Mouse (Mus musculus) Patski (cell line): ENCODE results near the gene Mtus2. TPM values are rescaled to one million over a fixed set of nuclear protein-coding genes. Genes with fewer than 3 reads are reported as not detected.

Experiments used
- ATAC-seq: fragments of 100-300 bp; one replicate; pipeline ENCODE4 v1.8.0; 2021
- CTCF ChIA-PET: fragments of 350-600 bp; sonication (Branson Sonifier 250); formaldehyde crosslinking; loops from one replicate; lab custom pipeline; 2022; ENCODE audit warnings: inconsistent platforms; lab: Charles Lee
- POLR2A ChIA-PET: fragments of 350-600 bp; sonication (Branson Sonifier 250); formaldehyde crosslinking; loops from one replicate; lab custom pipeline; 2022; ENCODE audit warnings: antibody characterized with exemption, inconsistent platforms; lab: Charles Lee
- DNase-seq: peaks from one replicate; pipeline ENCODE4 v3.0.0-alpha.2; 2011; ENCODE audit warnings: low read depth, low spot score
- H3K27me3 ChIP-seq: fragments of 371-371 bp; one replicate; pipeline ENCODE4 v1.5.1; 2021
- CTCF ChIP-seq: fragments of 100-300 bp; IDR thresholded peaks from one replicate; pipeline ENCODE4 v1.5.1; 2021
- in situ Hi-C: fragments of 300-500 bp; cut with MboI; formaldehyde crosslinking; loops from 3 replicates; pipeline ENCODE4 v1.11.1; 2018; ENCODE audit warnings: low pct_unique_long_range_greater_than_20kb, mixed read lengths
- polyA plus RNA-seq: library from polyadenylated mRNA; unstranded; gene quantifications from one replicate; pipeline ENCODE4 v1.2.3, GENCODE M21; 2021

The Mtus2 gene
- polyA plus RNA-seq, 1 experiment from 2014 or later, result 1.3 TPM

DNA sequence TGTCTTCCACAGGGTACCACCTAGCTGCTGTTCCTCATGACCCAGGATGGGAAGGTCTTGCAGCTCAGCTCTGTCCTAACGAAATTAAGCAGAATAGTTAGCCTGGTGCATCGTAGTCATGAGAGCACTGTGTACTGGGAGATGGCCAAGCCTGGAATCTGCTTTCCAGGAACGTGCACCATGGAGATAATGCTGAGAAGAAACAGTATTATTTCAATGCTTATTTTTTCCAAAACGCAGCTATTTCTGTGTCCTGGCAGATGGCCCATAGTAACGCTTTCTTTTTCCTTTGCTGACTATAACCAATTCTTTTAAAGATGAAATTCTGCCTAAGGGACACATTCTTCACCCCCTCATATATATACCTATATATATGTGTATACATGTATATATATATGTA lies 108.1 kb downstream of the Mtus2 start:
- ATAC-seq, result no peak
- no peak for TF ChIP-seq CTCF
- CTCF ChIA-PET, result no interaction called here
- POLR2A ChIA-PET, result no interaction called here
- peaks cover 5% of the 10 kb centered on the region for H3K27me3 ChIP-seq
- DNase-seq, result no peak
- in situ Hi-C loops, result no loop called here

- TF ChIP-seq CTCF, result no peak
- POLR2A ChIA-PET, result no interaction called here
- CTCF ChIA-PET, result no interaction called here
- in situ Hi-C loops, result no loop called here
- H3K27me3 ChIP-seq, result peaks cover 5% of the 10 kb centered on the region
- no peak for ATAC-seq
- DNase-seq, result no peak
These were observed 112.8 kb downstream of the Mtus2 start for GRCm38 (mm10) chr5:148069909-148070308.

GRCm38 (mm10) chr5:148071800-148072199 lies 114.7 kb downstream of the Mtus2 start:
- ChIA-PET CTCF (no interaction called here), POLR2A (no interaction called here)
- ATAC-seq, result no peak

GRCm38 (mm10) chr5:148073461-148073860 lies 116.3 kb downstream of the Mtus2 start:
- POLR2A ChIA-PET, result no interaction called here
- TF ChIP-seq CTCF, result no peak

More at GRCm38 (mm10) chr5:148071800-148072199, 114.7 kb downstream of the Mtus2 start:
- peaks cover 5% of the 10 kb centered on the region for H3K27me3 ChIP-seq
- in situ Hi-C loops, result no loop called here
- no peak for TF ChIP-seq CTCF
- DNase-seq, result no peak

DNA sequence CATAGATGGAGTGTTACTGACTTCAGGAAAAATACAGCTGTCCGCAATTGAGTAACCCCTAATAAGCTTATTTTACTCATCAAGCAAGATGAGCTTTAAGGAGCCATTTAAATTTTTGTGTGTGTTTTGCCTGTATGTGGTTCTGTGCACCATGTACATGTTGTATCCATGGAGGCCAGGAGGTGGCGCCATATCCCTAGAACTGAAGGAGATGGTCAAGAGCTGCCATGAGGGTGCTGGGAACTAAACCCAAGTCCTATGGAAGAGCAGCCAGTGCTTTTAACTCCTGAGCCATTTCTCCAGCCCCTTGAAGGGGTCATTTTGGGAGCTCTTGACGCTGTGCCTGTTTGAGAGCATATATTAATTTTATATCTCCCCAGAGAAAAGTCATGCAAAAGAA lies 122.6 kb downstream of the Mtus2 start:
- DNase-seq (no peak), ATAC-seq (no peak)
- in situ Hi-C loops, result no loop called here
- ChIA-PET CTCF (interaction anchor here (0.8 to 1.3 kb wide), 3 partner anchors 8 to 15 kb away, joined by 3 to 4 read pairs (median 3); no protein-coding TSS in a partner anchor), POLR2A (no interaction called here)
- no peaks in the 10 kb centered on the region for H3K27me3 ChIP-seq
- no peak for TF ChIP-seq CTCF

More at GRCm38 (mm10) chr5:148073461-148073860, 116.3 kb downstream of the Mtus2 start:
- peaks cover 4% of the 10 kb centered on the region for H3K27me3 ChIP-seq
- in situ Hi-C loops, result no loop called here
- CTCF ChIA-PET, result interaction anchor here (0.7 to 1.3 kb wide), 2 partner anchors 9 to 34 kb away, joined by 3 to 4 read pairs; no protein-coding TSS in a partner anchor
- ATAC-seq (no peak), DNase-seq (no peak)

- ATAC-seq (no peak), DNase-seq (no peak)
- no peaks in the 10 kb centered on the region for H3K27me3 ChIP-seq
- in situ Hi-C loops, result no loop called here
- TF ChIP-seq CTCF, result no peak
- POLR2A ChIA-PET, result no interaction called here
- CTCF ChIA-PET, result interaction anchor here (1.0 kb wide), 1 partner anchor 159 kb away, joined by 3 read pairs; no protein-coding TSS in a partner anchor
These were observed 126.4 kb downstream of the Mtus2 start for GRCm38 (mm10) chr5:148083541-148083940.

- in situ Hi-C loops, result no loop called here
These were observed 127.6 kb downstream of the Mtus2 start for GRCm38 (mm10) chr5:148084766-148085165.

DNA sequence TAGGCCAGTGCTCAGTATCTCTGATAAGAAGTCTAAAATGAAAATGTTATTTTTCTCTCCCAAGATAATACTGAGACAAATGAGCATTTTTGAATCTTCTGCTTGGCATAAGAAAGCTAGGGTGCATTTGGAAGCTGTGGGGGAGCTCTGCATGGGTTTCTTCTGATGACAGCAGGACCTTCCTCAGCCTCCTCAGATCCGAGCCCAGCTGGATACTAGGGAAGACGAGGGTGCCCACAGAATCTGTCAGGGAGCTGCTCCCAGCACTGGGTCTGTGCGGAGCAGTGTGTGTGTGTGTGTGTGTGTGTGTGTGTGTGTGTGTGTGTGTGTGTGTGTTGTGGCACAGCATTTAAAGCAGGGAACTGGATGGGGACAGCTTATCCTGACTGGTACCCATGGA lies 130.7 kb downstream of the Mtus2 start:
- TF ChIP-seq CTCF, result no peak
- DNase-seq, result no peak
- POLR2A ChIA-PET, result interaction anchor here (0.6 kb wide), 1 partner anchor 91 kb away, joined by 3 read pairs; no protein-coding TSS in a partner anchor
- no peaks in the 10 kb centered on the region for H3K27me3 ChIP-seq
- in situ Hi-C loops, result no loop called here
- no peak for ATAC-seq
- CTCF ChIA-PET, result interaction anchor here (1.2 kb wide), 1 partner anchor 8 kb away, joined by 3 read pairs; no protein-coding TSS in a partner anchor

More at GRCm38 (mm10) chr5:148084766-148085165, 127.6 kb downstream of the Mtus2 start:
- no peaks in the 10 kb centered on the region for H3K27me3 ChIP-seq
- ChIA-PET POLR2A (no interaction called here), CTCF (no interaction called here)
- DNase-seq, result no peak
- no peak for ATAC-seq
- TF ChIP-seq CTCF, result no peak

- ChIA-PET POLR2A (interaction anchor here (0.6 kb wide), 1 partner anchor 1140 kb away, joined by 3 read pairs; no protein-coding TSS in a partner anchor), CTCF (no interaction called here)
- H3K27me3 ChIP-seq, result peaks cover 4% of the 10 kb centered on the region
- TF ChIP-seq CTCF, result no peak
- DNase-seq, result no peak
- ATAC-seq, result no peak
- in situ Hi-C loops, result no loop called here
These were observed 133.2 kb downstream of the Mtus2 start for GRCm38 (mm10) chr5:148090191-148090821.

DNA sequence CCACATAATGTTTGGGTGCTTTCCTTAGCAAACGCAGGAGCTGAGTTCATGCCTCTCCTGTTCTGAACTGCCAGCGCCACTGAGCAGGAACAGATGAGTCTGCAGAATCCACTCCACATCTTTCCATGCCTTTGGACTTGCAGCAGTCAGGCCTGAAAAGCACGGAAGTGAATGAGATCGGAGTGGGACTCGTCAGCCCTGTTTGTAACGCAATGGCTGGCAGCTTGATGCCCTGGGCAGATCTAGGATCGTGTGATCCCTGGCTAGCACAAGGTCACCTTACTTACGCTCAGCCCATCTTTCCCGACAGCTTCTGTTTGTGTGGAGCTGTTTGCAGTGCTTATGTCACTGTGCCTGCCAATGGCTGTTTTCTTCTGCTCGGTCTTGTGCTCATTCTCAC lies 137.5 kb downstream of the Mtus2 start:
- POLR2A ChIA-PET, result no interaction called here

DNA sequence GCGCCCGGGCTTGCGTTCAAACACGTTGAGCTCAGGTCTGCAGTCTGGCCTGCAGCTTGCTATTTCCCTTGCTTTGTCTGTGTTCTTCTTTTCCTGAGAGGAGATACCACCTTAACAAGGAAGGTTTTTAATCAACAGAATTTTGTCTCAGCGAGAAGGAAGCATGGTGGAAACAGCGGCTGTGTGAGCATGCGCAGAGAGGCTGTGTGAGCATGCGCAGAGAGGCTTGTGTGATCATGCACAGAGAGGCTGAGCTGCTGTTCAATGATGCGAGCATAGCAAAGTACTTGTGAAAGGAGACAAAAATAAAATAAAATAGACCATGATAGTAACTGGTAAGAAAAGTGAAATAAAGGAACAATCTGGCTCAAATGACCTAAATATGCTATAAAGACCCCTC lies 142.2 kb downstream of the Mtus2 start:
- in situ Hi-C loops, result no loop called here
- peaks cover 11% of the 10 kb centered on the region for H3K27me3 ChIP-seq
- ChIA-PET CTCF (no interaction called here), POLR2A (no interaction called here)
- ATAC-seq (no peak), DNase-seq (no peak)
- no peak for TF ChIP-seq CTCF

More for the DNA sequence above, 137.5 kb downstream of the Mtus2 start:
- CTCF ChIA-PET, result interaction anchor here (1.7 kb wide), 1 partner anchor 15 kb away, joined by 4 read pairs; no protein-coding TSS in a partner anchor
- DNase-seq, result no peak
- TF ChIP-seq CTCF, result no peak
- ATAC-seq, result no peak
- in situ Hi-C loops, result no loop called here
- H3K27me3 ChIP-seq, result peaks cover 6% of the 10 kb centered on the region
